Mouse (Mus musculus) embryonic facial prominence, embryonic 15.5 days (tissue): ENCODE measurements around the gene Gm10220. TPM values are rescaled to one million over a fixed set of nuclear protein-coding genes. Genes with fewer than 3 reads are reported as not detected.

Experiments used
- polyA plus RNA-seq: library from polyadenylated mRNA; unstranded; fragments of >200 nt; fragmentation: Nextera tagmentation; extraction: Ambion mirVana; gene quantifications from 2 replicates; pipeline ENCODE4 v1.2.1, GENCODE M21; 2015

Gm10220 gene
- polyA plus RNA-seq, 1 experiment from 2014 or later: 0.11 TPM

Other genes with a start within 250 kb of the Gm10220 start
- gene Gm21663, start 179.0 kb downstream of the Gm10220 start, polyA plus RNA-seq: 0.16 and 0.23 TPM in 2 replicates
- 0.09 and 0.20 TPM in 2 replicates for gene Gm21671, start 167.0 kb downstream of the Gm10220 start, polyA plus RNA-seq
- 0.17 and 0.20 TPM in 2 replicates for gene Gm21680, start 148.8 kb downstream of the Gm10220 start, polyA plus RNA-seq
- 0.25 and 0.29 TPM in 2 replicates for gene Gm21698, start 132.8 kb downstream of the Gm10220 start, polyA plus RNA-seq
- 0.21 and 0.26 TPM in 2 replicates for gene Gm1979, start 116.6 kb downstream of the Gm10220 start, polyA plus RNA-seq
- 0.08 and 0.09 TPM in 2 replicates for gene Gm5862, start 98.5 kb downstream of the Gm10220 start, polyA plus RNA-seq
- 0.08 and 0.09 TPM in 2 replicates for gene Speer4a, start 81.9 kb downstream of the Gm10220 start, polyA plus RNA-seq
- 0.08 and 0.09 TPM in 2 replicates for gene Gm7347, start 62.8 kb downstream of the Gm10220 start, polyA plus RNA-seq
- 0.13 TPM in 1 of 2 replicates, not detected in the other for gene Gm10471, start 32.1 kb downstream of the Gm10220 start, polyA plus RNA-seq
- not detected in 2 replicates for gene 5031410I06Rik, start 16.1 kb downstream of the Gm10220 start, polyA plus RNA-seq
- gene Gm7361, start 136.3 kb upstream of the Gm10220 start, polyA plus RNA-seq: 0.07 TPM in 1 of 2 replicates, not detected in the other